Mouse (Mus musculus) cerebellum, adult 11-12 months (tissue): Measurements from ENCODE around the gene Caprin1.

Experiments used
- DNase-seq: peaks from one replicate; pipeline ENCODE4 v3.0.0; 2022

Caprin1 gene

GRCm38 (mm10) chr2:103719292-103719646 lies 78.2 kb downstream of the Caprin1 start:
- no peak for DNase-seq

- DNase-seq, result peak; percentile 49
Measured at GRCm38 (mm10) chr2:103718594-103719291, 78.7 kb downstream of the Caprin1 start.

- DNase-seq, result peak; percentile 18
Measured at GRCm38 (mm10) chr2:103714412-103714811, 83.0 kb downstream of the Caprin1 start.

- DNase-seq, result no peak
Measured at GRCm38 (mm10) chr2:103713831-103714230, 83.6 kb downstream of the Caprin1 start.
